Mouse (Mus musculus): ENCODE data around the gene Gapt. TPM values are rescaled to one million over a fixed set of nuclear protein-coding genes. Genes with fewer than 3 reads are reported as not detected.
"Not testable (repeated sequence)": the region's sequence is repeated elsewhere in the genome, so short reads cannot be mapped to it uniquely, and the experiment has no call there.

Gene Gapt
- 0.09 TPM in 1 of 2 replicates, not detected in the other for polyA plus RNA-seq (2014; fragmentation: Nextera tagmentation; extraction: Ambion mirVana)

- H3K4me3 ChIP-seq (replicated peaks; ENCODE audit: low read length), result no peak within 1 kb of the TSS
- ATAC-seq (ENCODE audit: low FRiP score) (no peak), DNase-seq (ENCODE audit: low spot score) (no peak)
- H3K9me3 ChIP-seq (ENCODE audit: control insufficient read depth, low read length), result no peaks in the 10 kb centered on the region
- no peaks in the 10 kb centered on the region for H3K4me1 ChIP-seq (replicated peaks; ENCODE audit: control insufficient read depth, insufficient read depth, low read length)
- H3K36me3 ChIP-seq (replicated peaks; ENCODE audit: control insufficient read depth, insufficient read depth), result no peaks in the 10 kb centered on the region
- WGBS, result 94% methylated on average over 2 of the region's 2 CpGs
- no peak within 1 kb of the TSS for H3K9ac ChIP-seq
- H3K4me2 ChIP-seq (replicated peaks), result no peak within 1 kb of the TSS
- no peak within 1 kb of the TSS for H3K27ac ChIP-seq
- H3K27me3 ChIP-seq (ENCODE audit: control insufficient read depth, insufficient read depth, low read length), result no peaks in the 10 kb centered on the region
Observed at GRCm38 (mm10) chr13:110356941-110357340, at the start of gene Gapt. Gapt (minus strand) TSS chr13:110357199.

GRCm38 (mm10) chr13:110406152-110406551 is 49.2 kb upstream of the Gapt start:
- 77% methylated on average over 5 of the region's 5 CpGs for WGBS
- Histone ChIP-seq H3K9me3 (ENCODE audit: control insufficient read depth, low read length) (no peaks in the 10 kb centered on the region), H3K4me2 (replicated peaks) (no peak overlapping the region), H3K9ac (no peak overlapping the region), H3K27me3 (ENCODE audit: control insufficient read depth, insufficient read depth, low read length) (no peaks in the 10 kb centered on the region), H3K4me3 (replicated peaks; ENCODE audit: low read length) (no peak overlapping the region), H3K4me1 (replicated peaks; ENCODE audit: control insufficient read depth, insufficient read depth, low read length) (no peaks in the 10 kb centered on the region), H3K36me3 (replicated peaks; ENCODE audit: control insufficient read depth, insufficient read depth) (peaks cover 5% of the 10 kb centered on the region), H3K27ac (no peak overlapping the region)
- DNase-seq (ENCODE audit: low spot score) (no peak), ATAC-seq (ENCODE audit: low FRiP score) (no peak)

- WGBS, result 89% methylated on average over 5 of the region's 5 CpGs
Observed at GRCm38 (mm10) chr13:110404686-110405085, 47.7 kb upstream of the Gapt start.

GRCm38 (mm10) chr13:110404059-110404458 is 47.1 kb upstream of the Gapt start:
- WGBS, result 74% methylated on average over 8 of the region's 8 CpGs
- no peak overlapping the region for H3K4me2 ChIP-seq (replicated peaks)
- ATAC-seq (ENCODE audit: low FRiP score) (no peak), DNase-seq (ENCODE audit: low spot score) (no peak)
- H3K4me3 ChIP-seq (replicated peaks; ENCODE audit: low read length), result no peak overlapping the region
- H3K27ac ChIP-seq, result no peak overlapping the region
- H3K9me3 ChIP-seq (ENCODE audit: control insufficient read depth, low read length), result peaks cover 11% of the 10 kb centered on the region
- peaks cover 25% of the 10 kb centered on the region for H3K36me3 ChIP-seq (replicated peaks; ENCODE audit: control insufficient read depth, insufficient read depth)
- no peak overlapping the region for H3K9ac ChIP-seq
- no peaks in the 10 kb centered on the region for H3K27me3 ChIP-seq (ENCODE audit: control insufficient read depth, insufficient read depth, low read length)
- H3K4me1 ChIP-seq (replicated peaks; ENCODE audit: control insufficient read depth, insufficient read depth, low read length), result no peaks in the 10 kb centered on the region

More at GRCm38 (mm10) chr13:110404686-110405085, 47.7 kb upstream of the Gapt start:
- H3K9me3 ChIP-seq (ENCODE audit: control insufficient read depth, low read length); H3K4me1 ChIP-seq (replicated peaks; ENCODE audit: control insufficient read depth, insufficient read depth, low read length); H3K27me3 ChIP-seq (ENCODE audit: control insufficient read depth, insufficient read depth, low read length); H3K4me2 ChIP-seq (replicated peaks); DNase-seq (ENCODE audit: low spot score); H3K9ac ChIP-seq; H3K4me3 ChIP-seq (replicated peaks; ENCODE audit: low read length); H3K27ac ChIP-seq; ATAC-seq (ENCODE audit: low FRiP score): not testable (repeated sequence)
- peaks cover 19% of the 10 kb centered on the region for H3K36me3 ChIP-seq (replicated peaks; ENCODE audit: control insufficient read depth, insufficient read depth)

GRCm38 (mm10) chr13:110401877-110402276 is 44.9 kb upstream of the Gapt start:
- DNase-seq (ENCODE audit: low spot score), result no peak
- Histone ChIP-seq H3K9ac (no peak overlapping the region), H3K27ac (no peak overlapping the region), H3K4me2 (replicated peaks) (no peak overlapping the region), H3K27me3 (ENCODE audit: control insufficient read depth, insufficient read depth, low read length) (no peaks in the 10 kb centered on the region), H3K4me1 (replicated peaks; ENCODE audit: control insufficient read depth, insufficient read depth, low read length) (peaks cover 14% of the 10 kb centered on the region; the same call in 1 of the 2 replicates), H3K36me3 (replicated peaks; ENCODE audit: control insufficient read depth, insufficient read depth) (peaks cover 47% of the 10 kb centered on the region), H3K9me3 (ENCODE audit: control insufficient read depth, low read length) (peaks cover 14% of the 10 kb centered on the region), H3K4me3 (replicated peaks; ENCODE audit: low read length) (no peak overlapping the region)
- no peak for ATAC-seq (ENCODE audit: low FRiP score)
- WGBS, result 96% methylated on average over 2 of the region's 2 CpGs

GRCm38 (mm10) chr13:110401443-110401842 is 44.4 kb upstream of the Gapt start:
- H3K9me3 ChIP-seq (ENCODE audit: control insufficient read depth, low read length), result peaks cover 14% of the 10 kb centered on the region
- 89% methylated on average over 3 of the region's 3 CpGs for WGBS
- no peak overlapping the region for H3K9ac ChIP-seq
- H3K27me3 ChIP-seq (ENCODE audit: control insufficient read depth, insufficient read depth, low read length), result no peaks in the 10 kb centered on the region
- H3K27ac ChIP-seq, result no peak overlapping the region
- no peak overlapping the region for H3K4me2 ChIP-seq (replicated peaks)
- no peak for DNase-seq (ENCODE audit: low spot score)
- no peak for ATAC-seq (ENCODE audit: low FRiP score)
- H3K4me3 ChIP-seq (replicated peaks; ENCODE audit: low read length), result no peak overlapping the region
- H3K4me1 ChIP-seq (replicated peaks; ENCODE audit: control insufficient read depth, insufficient read depth, low read length), result peaks cover 16% of the 10 kb centered on the region; the same call in 1 of the 2 replicates
- H3K36me3 ChIP-seq (replicated peaks; ENCODE audit: control insufficient read depth, insufficient read depth), result peaks cover 48% of the 10 kb centered on the region

GRCm38 (mm10) chr13:110398513-110399270 is 41.7 kb upstream of the Gapt start:
- H3K9ac ChIP-seq, result no peak overlapping the region
- peak overlapping the region; percentile 90; the same call in 1 of the 2 replicates for H3K4me3 ChIP-seq (replicated peaks; ENCODE audit: low read length)
- H3K9me3 ChIP-seq (ENCODE audit: control insufficient read depth, low read length), result peaks cover 14% of the 10 kb centered on the region
- H3K36me3 ChIP-seq (replicated peaks; ENCODE audit: control insufficient read depth, insufficient read depth), result peaks cover 48% of the 10 kb centered on the region
- ATAC-seq (ENCODE audit: low FRiP score) (no peak), DNase-seq (ENCODE audit: low spot score) (no peak)
- peaks cover 16% of the 10 kb centered on the region; the same call in 1 of the 2 replicates for H3K4me1 ChIP-seq (replicated peaks; ENCODE audit: control insufficient read depth, insufficient read depth, low read length)
- no peaks in the 10 kb centered on the region for H3K27me3 ChIP-seq (ENCODE audit: control insufficient read depth, insufficient read depth, low read length)
- 66% methylated on average over 24 of the region's 24 CpGs for WGBS
- H3K27ac ChIP-seq, result no peak overlapping the region
- H3K4me2 ChIP-seq (replicated peaks), result peak overlapping the region; percentile 96

- H3K36me3 ChIP-seq (replicated peaks; ENCODE audit: control insufficient read depth, insufficient read depth), result peaks cover 48% of the 10 kb centered on the region
- ATAC-seq (ENCODE audit: low FRiP score) (no peak), DNase-seq (ENCODE audit: low spot score) (no peak)
- peak overlapping the region; percentile 90 for H3K4me3 ChIP-seq (replicated peaks; ENCODE audit: low read length)
- H3K9me3 ChIP-seq (ENCODE audit: control insufficient read depth, low read length), result peaks cover 14% of the 10 kb centered on the region
- peak overlapping the region; percentile 96 for H3K4me2 ChIP-seq (replicated peaks)
- no peak overlapping the region for H3K9ac ChIP-seq
- no peak overlapping the region for H3K27ac ChIP-seq
- H3K4me1 ChIP-seq (replicated peaks; ENCODE audit: control insufficient read depth, insufficient read depth, low read length), result peaks cover 16% of the 10 kb centered on the region; the same call in 1 of the 2 replicates
- no peaks in the 10 kb centered on the region for H3K27me3 ChIP-seq (ENCODE audit: control insufficient read depth, insufficient read depth, low read length)
- WGBS, result 91% methylated on average over 8 of the region's 8 CpGs
Observed at GRCm38 (mm10) chr13:110397750-110398149, 40.8 kb upstream of the Gapt start.

- Histone ChIP-seq H3K27ac (peak overlapping the region; percentile 92), H3K9ac (peak overlapping the region; percentile 97), H3K4me3 (replicated peaks; ENCODE audit: low read length) (peak overlapping the region; percentile 90), H3K4me1 (replicated peaks; ENCODE audit: control insufficient read depth, insufficient read depth, low read length) (peaks cover 16% of the 10 kb centered on the region; the same call in 1 of the 2 replicates), H3K27me3 (ENCODE audit: control insufficient read depth, insufficient read depth, low read length) (no peaks in the 10 kb centered on the region), H3K4me2 (replicated peaks) (peak overlapping the region; percentile 96), H3K9me3 (ENCODE audit: control insufficient read depth, low read length) (peaks cover 14% of the 10 kb centered on the region), H3K36me3 (replicated peaks; ENCODE audit: control insufficient read depth, insufficient read depth) (peaks cover 43% of the 10 kb centered on the region)
- DNase-seq (ENCODE audit: low spot score) (peak; percentile 54), ATAC-seq (ENCODE audit: low FRiP score) (no peak)
- 19% methylated on average over 21 of the region's 21 CpGs for WGBS
Observed at GRCm38 (mm10) chr13:110395916-110396685, 39.1 kb upstream of the Gapt start.

Data from hindbrain, embryonic 14.5 days (tissue).